Mouse (Mus musculus) embryonic facial prominence, embryonic 10.5 days (tissue): ENCODE data around the gene Zdhhc7. TPM values are rescaled to one million over a fixed set of nuclear protein-coding genes. Genes with fewer than 3 reads are reported as not detected.

Source experiments
- DNase-seq: peaks from one replicate; pipeline ENCODE4 v3.0.0-alpha.2; 2017; ENCODE audit warnings: low spot score
- H3K27ac ChIP-seq: fragments of 300-500 bp; sonication (generic); replicated peaks from 2 replicates; pipeline ENCODE4 v1.5.1; 2016; ENCODE audit warnings: mild to moderate bottlenecking
- H3K27me3 ChIP-seq: fragments of 300-500 bp; sonication (generic); replicated peaks from 2 replicates; pipeline ENCODE4 v1.6.1; 2016; ENCODE audit warnings: low read depth, mild to moderate bottlenecking; ENCODE audit not compliant: poor library complexity, severe bottlenecking
- H3K36me3 ChIP-seq: fragments of 300-500 bp; sonication (generic); replicated peaks from 2 replicates; pipeline ENCODE4 v1.6.1; 2016; ENCODE audit warnings: mild to moderate bottlenecking, moderate library complexity
- H3K4me1 ChIP-seq: fragments of 300-500 bp; sonication (generic); 2 replicates; pipeline ENCODE4 v1.6.1; 2016
- H3K4me3 ChIP-seq: fragments of 300-500 bp; sonication (generic); 2 replicates; pipeline ENCODE4 v1.5.1; 2016; ENCODE audit warnings: mild to moderate bottlenecking, moderate library complexity
- H3K9me3 ChIP-seq: fragments of 300-500 bp; sonication (generic); 2 replicates; pipeline ENCODE4 v1.6.1; 2016; ENCODE audit warnings: mild to moderate bottlenecking
- WGBS: fragments of 180-500 bp; shearing (Covaris S2); methylation state at CpG from one replicate; pipeline ENCODE4 v1.1.7; 2016; 5-methylcytosine and 5-hydroxymethylcytosine counted together
- polyA plus RNA-seq: library from polyadenylated mRNA; unstranded; fragments of >200 nt; fragmentation: Nextera tagmentation; extraction: Ambion mirVana; gene quantifications from 2 replicates; pipeline ENCODE4 v1.2.1, GENCODE M21; 2016

Gene Zdhhc7
- polyA plus RNA-seq, 1 experiment from 2014 or later = 30.0 TPM

GRCm38 (mm10) chr8:120054833-120055232 is 46.4 kb downstream of the Zdhhc7 start:
- H3K36me3 ChIP-seq = no peaks in the 10 kb centered on the region
- no peaks in the 10 kb centered on the region for H3K9me3 ChIP-seq
- H3K4me1 ChIP-seq = peaks cover 18% of the 10 kb centered on the region
- WGBS = 92% methylated on average over 3 of the region's 3 CpGs
- no peaks in the 10 kb centered on the region for H3K27me3 ChIP-seq
- DNase-seq = no peak
- no peak overlapping the region for H3K4me3 ChIP-seq
- no peak overlapping the region for H3K27ac ChIP-seq

GRCm38 (mm10) chr8:120052318-120052717 is 49.0 kb downstream of the Zdhhc7 start:
- WGBS = 81% methylated on average over 8 of the region's 8 CpGs
- H3K27me3 ChIP-seq = no peaks in the 10 kb centered on the region
- H3K27ac ChIP-seq = no peak overlapping the region
- peaks cover 23% of the 10 kb centered on the region for H3K4me1 ChIP-seq
- no peak for DNase-seq
- H3K4me3 ChIP-seq = no peak overlapping the region
- H3K9me3 ChIP-seq = no peaks in the 10 kb centered on the region
- no peaks in the 10 kb centered on the region for H3K36me3 ChIP-seq

GRCm38 (mm10) chr8:120051908-120052307 is 49.4 kb downstream of the Zdhhc7 start:
- DNase-seq = no peak
- WGBS = 86% methylated on average over 4 of the region's 4 CpGs
- Histone ChIP-seq H3K4me1 (peaks cover 24% of the 10 kb centered on the region), H3K27me3 (no peaks in the 10 kb centered on the region), H3K36me3 (no peaks in the 10 kb centered on the region), H3K4me3 (no peak overlapping the region), H3K9me3 (no peaks in the 10 kb centered on the region), H3K27ac (no peak overlapping the region)

GRCm38 (mm10) chr8:120051006-120051405 is 50.3 kb downstream of the Zdhhc7 start:
- 69% methylated on average over 4 of the region's 4 CpGs for WGBS
- Histone ChIP-seq H3K9me3 (no peaks in the 10 kb centered on the region), H3K4me1 (peaks cover 33% of the 10 kb centered on the region), H3K4me3 (no peak overlapping the region), H3K27me3 (no peaks in the 10 kb centered on the region), H3K36me3 (no peaks in the 10 kb centered on the region), H3K27ac (no peak overlapping the region)
- DNase-seq = no peak

- no peak for DNase-seq
- Histone ChIP-seq H3K4me1 (peaks cover 40% of the 10 kb centered on the region), H3K27ac (0 out of 2 replicates have a peak overlapping the region, but pooled peaks have one; percentile 24), H3K4me3 (no peak overlapping the region), H3K9me3 (no peaks in the 10 kb centered on the region), H3K27me3 (no peaks in the 10 kb centered on the region), H3K36me3 (no peaks in the 10 kb centered on the region)
- 57% methylated on average over 10 of the region's 10 CpGs for WGBS
Measured at GRCm38 (mm10) chr8:120050376-120050775, 50.9 kb downstream of the Zdhhc7 start.

- Histone ChIP-seq H3K27ac (0 out of 2 replicates have a peak overlapping the region, but pooled peaks have one; percentile 24), H3K27me3 (no peaks in the 10 kb centered on the region), H3K9me3 (no peaks in the 10 kb centered on the region), H3K36me3 (no peaks in the 10 kb centered on the region), H3K4me1 (peaks cover 44% of the 10 kb centered on the region), H3K4me3 (no peak overlapping the region)
- DNase-seq = peak; percentile 40
- 66% methylated on average over 13 of the region's 13 CpGs for WGBS
Measured at GRCm38 (mm10) chr8:120049949-120050348, 51.3 kb downstream of the Zdhhc7 start.

GRCm38 (mm10) chr8:120046258-120047020 is 54.8 kb downstream of the Zdhhc7 start:
- DNase-seq = peak; percentile 33
- H3K27ac ChIP-seq = peak overlapping the region; percentile 81

GRCm38 (mm10) chr8:120045471-120045870 is 55.8 kb downstream of the Zdhhc7 start:
- no peaks in the 10 kb centered on the region for H3K36me3 ChIP-seq
- peak; percentile 54 for DNase-seq
- H3K9me3 ChIP-seq = no peaks in the 10 kb centered on the region
- H3K27me3 ChIP-seq = no peaks in the 10 kb centered on the region
- WGBS = 33% methylated on average over 5 of the region's 5 CpGs
- H3K4me3 ChIP-seq = no peak overlapping the region
- peak overlapping the region; percentile 81 for H3K27ac ChIP-seq
- H3K4me1 ChIP-seq = peaks cover 47% of the 10 kb centered on the region

More at GRCm38 (mm10) chr8:120046258-120047020, 54.8 kb downstream of the Zdhhc7 start:
- 62% methylated on average over 14 of the region's 14 CpGs for WGBS
- H3K36me3 ChIP-seq = no peaks in the 10 kb centered on the region
- no peaks in the 10 kb centered on the region for H3K27me3 ChIP-seq
- peaks cover 56% of the 10 kb centered on the region for H3K4me1 ChIP-seq
- H3K4me3 ChIP-seq = no peak overlapping the region
- no peaks in the 10 kb centered on the region for H3K9me3 ChIP-seq

GRCm38 (mm10) chr8:120044907-120045306 is 56.4 kb downstream of the Zdhhc7 start:
- peak overlapping the region; percentile 44 for H3K27ac ChIP-seq
- H3K27me3 ChIP-seq = no peaks in the 10 kb centered on the region
- H3K36me3 ChIP-seq = no peaks in the 10 kb centered on the region
- peaks cover 43% of the 10 kb centered on the region for H3K4me1 ChIP-seq
- DNase-seq = no peak
- no peaks in the 10 kb centered on the region for H3K9me3 ChIP-seq
- H3K4me3 ChIP-seq = no peak overlapping the region
- 89% methylated on average over 8 of the region's 8 CpGs for WGBS

- WGBS = 69% methylated on average over 10 of the region's 10 CpGs
- H3K4me1 ChIP-seq = peaks cover 55% of the 10 kb centered on the region
- no peak for DNase-seq
- H3K9me3 ChIP-seq = no peaks in the 10 kb centered on the region
- H3K36me3 ChIP-seq = no peaks in the 10 kb centered on the region
- H3K4me3 ChIP-seq = no peak overlapping the region
- H3K27ac ChIP-seq = peak overlapping the region; percentile 8; the same call in 1 of the 2 replicates
- no peaks in the 10 kb centered on the region for H3K27me3 ChIP-seq
Measured at GRCm38 (mm10) chr8:120042542-120043312, 58.6 kb downstream of the Zdhhc7 start.

GRCm38 (mm10) chr8:120040861-120041260 is 60.4 kb downstream of the Zdhhc7 start:
- WGBS = 49% methylated on average over 1 of the region's 1 CpGs
- Histone ChIP-seq H3K4me3 (no peak overlapping the region), H3K27me3 (no peaks in the 10 kb centered on the region), H3K36me3 (no peaks in the 10 kb centered on the region), H3K4me1 (peaks cover 54% of the 10 kb centered on the region), H3K9me3 (no peaks in the 10 kb centered on the region), H3K27ac (no peak overlapping the region)
- DNase-seq = no peak

- 69% methylated on average over 11 of the region's 11 CpGs for WGBS
- H3K27ac ChIP-seq = 0 out of 2 replicates have a peak overlapping the region, but pooled peaks have one; percentile 12
- no peak for DNase-seq
- H3K4me1 ChIP-seq = peaks cover 51% of the 10 kb centered on the region
- H3K27me3 ChIP-seq = no peaks in the 10 kb centered on the region
- H3K36me3 ChIP-seq = no peaks in the 10 kb centered on the region
- H3K9me3 ChIP-seq = no peaks in the 10 kb centered on the region
- H3K4me3 ChIP-seq = no peak overlapping the region
Measured at GRCm38 (mm10) chr8:120039313-120039919, 61.9 kb downstream of the Zdhhc7 start.
